Mouse (Mus musculus) CH12.LX (cell line): ENCODE measurements at regions not wholly inside any gene's neighbourhood (a gene's known extent, or its start where the extent isn't known, plus 50 kb on each side); places are given as distances from the start of the nearest gene placed in this dataset.

ENCODE experiments used
- DNase-seq: peaks from one replicate; pipeline ENCODE4 v3.0.0-alpha.2; 2013; ENCODE audit errors: extremely low read depth
- H3K27ac ChIP-seq: 2 replicates; pipeline ENCODE4 v1.5.1; 2012; ENCODE audit warnings: low read depth, mild to moderate bottlenecking, control low read depth, moderate library complexity; ENCODE audit not compliant: insufficient read depth
- H3K27me3 ChIP-seq: replicated peaks from 2 replicates; pipeline ENCODE3; 2012; ENCODE audit warnings: inconsistent platforms
- H3K36me3 ChIP-seq, 2 experiments: replicated peaks in 1 of 2; 2 replicates each; pipeline versions ENCODE3 to v1.6.1; 2012; ENCODE audit warnings: inconsistent platforms in 1 of 2, low read length in 1 of 2, mild to moderate bottlenecking in 1 of 2, mixed read lengths in 1 of 2, moderate library complexity in 1 of 2; ENCODE audit not compliant: control insufficient read depth in 1 of 2, insufficient read depth in 1 of 2
- H3K4me1 ChIP-seq, 2 experiments: 2 replicates each; pipeline ENCODE4 v1.6.1; 2012; ENCODE audit warnings: inconsistent platforms in 1 of 2, moderate library complexity in 1 of 2; ENCODE audit not compliant: insufficient read depth in 2 of 2, control insufficient read depth in 1 of 2
- H3K4me2 ChIP-seq: 2 replicates; pipeline ENCODE4 v1.6.1; 2012; ENCODE audit warnings: low read depth, mild to moderate bottlenecking, control low read depth; ENCODE audit not compliant: poor library complexity, insufficient read depth, severe bottlenecking
- H3K4me3 ChIP-seq, 3 experiments: fragments of 150-350 bp in 1 of 3; sonication (generic) in 1 of 3; replicated peaks in 1 of 3; 2 replicates each; pipeline versions ENCODE3 to v1.5.1; 2011 to 2012; ENCODE audit warnings: low read depth in 2 of 3, low read length in 2 of 3, mild to moderate bottlenecking in 2 of 3, moderate library complexity in 2 of 3, control low read depth in 1 of 3, improper control_type of control experiment in 1 of 3, inconsistent platforms in 1 of 3, mixed read lengths in 1 of 3; ENCODE audit not compliant: poor library complexity in 1 of 3
- H3K79me2 ChIP-seq: replicated peaks from 2 replicates; pipeline ENCODE4 v1.6.1; 2012; ENCODE audit warnings: mild to moderate bottlenecking, moderate library complexity; ENCODE audit not compliant: control insufficient read depth, poor library complexity, insufficient read depth, severe bottlenecking; ENCODE audit errors: extremely low read depth
- H3K9ac ChIP-seq: 2 replicates; pipeline ENCODE4 v1.6.1; 2012; ENCODE audit warnings: low read depth, mild to moderate bottlenecking, control low read depth, moderate library complexity; ENCODE audit not compliant: insufficient read depth
- H3K9me3 ChIP-seq: replicated peaks from 2 replicates; pipeline ENCODE3; 2012; ENCODE audit warnings: low read length, inconsistent platforms, mixed read lengths
- BHLHE40 ChIP-seq: IDR thresholded peaks from 2 replicates; pipeline ENCODE4 v1.6.1; 2011; ENCODE audit warnings: mild to moderate bottlenecking, low read depth, low read length, improper control_type of control experiment
- CHD1 ChIP-seq: IDR thresholded peaks from 2 replicates; pipeline ENCODE4 v1.6.1; 2012; ENCODE audit warnings: low read depth, low read length, improper control_type of control experiment, inconsistent platforms
- EP300 ChIP-seq: IDR thresholded peaks from 2 replicates; pipeline ENCODE4 v1.6.1; 2011; ENCODE audit warnings: low read length, improper control_type of control experiment
- ETS1 ChIP-seq: conservative IDR thresholded peaks from 2 replicates; pipeline ENCODE4 v1.6.1; 2012; ENCODE audit warnings: low read depth, mild to moderate bottlenecking, inconsistent platforms, low read length, improper control_type of control experiment, moderate library complexity
- GABPA ChIP-seq: IDR thresholded peaks from 2 replicates; pipeline ENCODE4 v1.6.1; 2012; ENCODE audit warnings: low read depth, low read length, improper control_type of control experiment, inconsistent platforms; ENCODE audit not compliant: insufficient replicate concordance
- HCFC1 ChIP-seq: IDR thresholded peaks from 2 replicates; pipeline ENCODE4 v1.6.1; 2012; ENCODE audit warnings: low read depth, mild to moderate bottlenecking, inconsistent platforms, low read length, improper control_type of control experiment
- IRF4 ChIP-seq: IDR thresholded peaks from 2 replicates; pipeline ENCODE4 v1.6.1; 2014; ENCODE audit warnings: low read depth, mild to moderate bottlenecking, inconsistent platforms, low read length, improper control_type of control experiment
- JUN ChIP-seq: IDR thresholded peaks from 2 replicates; pipeline ENCODE4 v1.6.1; 2011; ENCODE audit warnings: low read depth, mild to moderate bottlenecking, low read length, improper control_type of control experiment, moderate library complexity; ENCODE audit not compliant: insufficient read depth
- MAFK ChIP-seq: IDR thresholded peaks from 2 replicates; pipeline ENCODE4 v1.6.1; 2011; ENCODE audit warnings: low read length, improper control_type of control experiment; ENCODE audit not compliant: insufficient replicate concordance
- MAX ChIP-seq: IDR thresholded peaks from 2 replicates; pipeline ENCODE4 v1.6.1; 2011; ENCODE audit warnings: low read length, improper control_type of control experiment
- MAZ ChIP-seq: IDR thresholded peaks from 2 replicates; pipeline ENCODE4 v1.6.1; 2012; ENCODE audit warnings: low read depth, mild to moderate bottlenecking, inconsistent platforms, low read length, improper control_type of control experiment, moderate library complexity
- MEF2A ChIP-seq: IDR thresholded peaks from 2 replicates; pipeline ENCODE4 v1.6.1; 2014; ENCODE audit warnings: low read depth, mild to moderate bottlenecking, inconsistent platforms, low read length, improper control_type of control experiment, borderline replicate concordance
- MYC ChIP-seq: IDR thresholded peaks from 2 replicates; pipeline ENCODE4 v1.6.1; 2011; ENCODE audit warnings: low read depth, mild to moderate bottlenecking, improper control_type of control experiment, low read length
- NELFE ChIP-seq: IDR thresholded peaks from 2 replicates; pipeline ENCODE4 v1.6.1; 2011; ENCODE audit warnings: low read depth, low read length, improper control_type of control experiment
- POLR2A ChIP-seq: IDR thresholded peaks from 2 replicates; pipeline ENCODE4 v1.6.1; 2011; ENCODE audit warnings: low read depth, mild to moderate bottlenecking, improper control_type of control experiment, low read length
- POLR2AphosphoS2 ChIP-seq: IDR thresholded peaks from 2 replicates; pipeline ENCODE4 v1.6.1; 2011; ENCODE audit warnings: low read depth, low read length, improper control_type of control experiment
- RAD21 ChIP-seq: IDR thresholded peaks from 2 replicates; pipeline ENCODE4 v1.6.1; 2011; ENCODE audit warnings: low read depth, mild to moderate bottlenecking, low read length, improper control_type of control experiment, moderate library complexity
- RCOR1 ChIP-seq: conservative IDR thresholded peaks from 2 replicates; pipeline ENCODE4 v1.6.1; 2012; ENCODE audit warnings: low read depth, mild to moderate bottlenecking, inconsistent platforms, low read length, improper control_type of control experiment
- SIN3A ChIP-seq: IDR thresholded peaks from 2 replicates; pipeline ENCODE4 v1.6.1; 2012; ENCODE audit warnings: low read length, improper control_type of control experiment, inconsistent platforms
- SMC3 ChIP-seq: IDR thresholded peaks from 2 replicates; pipeline ENCODE4 v1.6.1; 2011; ENCODE audit warnings: low read depth, low read length, improper control_type of control experiment
- TBP ChIP-seq: conservative IDR thresholded peaks from 2 replicates; pipeline ENCODE4 v1.6.1; 2011; ENCODE audit warnings: low read depth, low read length, improper control_type of control experiment
- UBTF ChIP-seq: IDR thresholded peaks from 2 replicates; pipeline ENCODE4 v1.6.1; 2012; ENCODE audit warnings: low read depth, mild to moderate bottlenecking, inconsistent platforms, low read length, improper control_type of control experiment, moderate library complexity
- USF1 ChIP-seq: IDR thresholded peaks from 2 replicates; pipeline ENCODE4 v1.6.1; 2014; ENCODE audit warnings: low read depth, mild to moderate bottlenecking, inconsistent platforms, low read length, improper control_type of control experiment
- USF2 ChIP-seq: conservative IDR thresholded peaks from 2 replicates; pipeline ENCODE4 v1.6.1; 2011; ENCODE audit warnings: low read depth, low read length, improper control_type of control experiment
- ZKSCAN1 ChIP-seq: IDR thresholded peaks from 2 replicates; pipeline ENCODE4 v1.6.1; 2012; ENCODE audit warnings: low read depth, inconsistent platforms, low read length, improper control_type of control experiment, borderline replicate concordance
- ZNF384 ChIP-seq: IDR thresholded peaks from 2 replicates; pipeline ENCODE4 v1.6.1; 2012; ENCODE audit warnings: low read depth, low read length, improper control_type of control experiment, inconsistent platforms
- dilution Hi-C: fragments of 300-500 bp; cut with MboI; formaldehyde crosslinking; loops from 2 replicates; pipeline ENCODE4 v1.14.3; 2020; ENCODE audit warnings: low sequenced_read_pairs; ENCODE audit not compliant: extremely low pct_unique_long_range_greater_than_20kb, extremely low pct_ligation_motif_present
- in situ Hi-C: fragments of 300-500 bp; cut with MboI; formaldehyde crosslinking; loops from 3 replicates; pipeline ENCODE4 v1.14.3; 2019; ENCODE audit warnings: low sequenced_read_pairs, low pct_ligation_motif_present, low pct_unique_long_range_greater_than_20kb, mixed read lengths

DNA sequence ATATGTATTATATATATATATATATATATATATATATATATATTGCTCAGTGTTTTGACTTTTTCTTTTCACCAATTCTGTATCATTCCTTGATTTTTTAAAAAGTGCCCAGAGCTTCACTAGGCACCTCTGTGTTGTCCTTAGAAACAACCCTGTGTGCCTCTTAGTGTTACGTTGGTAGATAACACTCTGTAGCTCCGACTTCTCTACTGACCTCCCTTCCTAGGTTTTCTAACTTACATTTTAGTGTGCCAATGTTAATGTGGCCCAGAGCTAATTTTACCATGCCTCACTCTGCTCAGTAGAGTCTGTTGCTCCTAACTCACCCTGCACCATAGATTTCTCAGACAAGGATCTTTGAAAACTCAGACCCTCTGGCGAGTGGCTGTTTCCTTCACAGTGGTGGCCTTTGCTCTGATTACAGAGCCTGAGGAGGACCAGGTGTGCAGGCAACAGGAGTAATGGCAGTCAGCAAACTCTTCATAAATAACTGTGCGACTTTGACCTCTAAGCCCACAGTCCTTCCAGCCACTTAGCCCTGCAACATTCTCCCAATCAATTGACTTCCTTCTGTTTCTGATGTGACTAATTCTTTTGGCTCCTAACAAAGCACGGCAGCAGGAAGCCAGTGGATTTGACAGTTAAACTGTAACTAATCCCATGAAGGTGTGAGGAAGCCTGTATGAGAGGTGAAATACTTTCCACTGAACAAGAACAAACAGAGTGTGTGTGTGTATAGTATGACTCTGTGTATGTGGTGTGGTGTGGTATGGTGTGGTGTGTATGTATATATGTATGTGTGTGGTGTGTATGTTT, 53.6 kb upstream of the Actr3 start:
- DNase-seq, result no peak
- H3K9me3 ChIP-seq, result peaks cover 4% of the 10 kb centered on the region
- dilution Hi-C loops, result no loop called here
- H3K36me3 ChIP-seq, result no peaks in the 10 kb centered on the region
- H3K79me2 ChIP-seq, result no peaks in the 10 kb centered on the region
- H3K4me2 ChIP-seq, result no peak overlapping the region
- TF ChIP-seq GABPA, result no peak
- no peak for TF ChIP-seq EP300
- TF ChIP-seq MEF2A, result no peak
- no peak for TF ChIP-seq MYC
- no peak for TF ChIP-seq USF2
- TF ChIP-seq NELFE, result no peak
- TF ChIP-seq, all 38 proteins: peak for 0
- no peaks in the 10 kb centered on the region for H3K4me1 ChIP-seq
- no peak overlapping the region for H3K9ac ChIP-seq
- H3K27ac ChIP-seq, result no peak overlapping the region
- in situ Hi-C loops, result no loop called here
- no peak overlapping the region for H3K4me3 ChIP-seq
- no peaks in the 10 kb centered on the region for H3K27me3 ChIP-seq

DNA sequence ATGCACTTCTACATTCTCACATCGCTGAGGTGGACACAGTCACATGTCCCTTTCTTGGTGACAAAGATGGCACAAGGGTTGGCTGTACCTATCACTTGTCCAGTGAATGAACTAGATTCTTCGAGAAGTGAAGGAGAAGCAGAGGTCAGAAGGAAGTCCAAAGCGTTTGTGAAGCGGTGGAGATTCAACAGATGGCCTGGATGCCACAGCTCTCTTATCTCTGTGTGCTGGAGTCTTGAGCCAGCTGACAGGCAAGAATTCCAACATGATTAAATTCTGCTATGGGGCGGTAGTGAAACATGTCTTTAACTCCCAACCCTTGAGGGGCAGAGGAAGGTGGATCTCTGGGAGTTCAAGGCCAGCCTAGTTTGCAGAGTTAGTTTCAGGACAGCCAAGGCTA, 55.5 kb upstream of the Actr3 start:
- Histone ChIP-seq H3K4me2 (no peak overlapping the region), H3K4me1 (no peaks in the 10 kb centered on the region), H3K79me2 (no peaks in the 10 kb centered on the region), H3K27me3 (no peaks in the 10 kb centered on the region), H3K9ac (no peak overlapping the region), H3K36me3 (no peaks in the 10 kb centered on the region), H3K27ac (no peak overlapping the region), H3K4me3 (no peak overlapping the region), H3K9me3 (peaks cover 4% of the 10 kb centered on the region)
- TF ChIP-seq MAX (no peak), ZKSCAN1 (no peak), ZNF384 (no peak), SIN3A (no peak), RAD21 (no peak), ETS1 (no peak), NELFE (no peak), CHD1 (no peak), POLR2A (no peak)
- no peak for DNase-seq
- dilution Hi-C loops (no loop called here), in situ Hi-C loops (no loop called here)

DNA sequence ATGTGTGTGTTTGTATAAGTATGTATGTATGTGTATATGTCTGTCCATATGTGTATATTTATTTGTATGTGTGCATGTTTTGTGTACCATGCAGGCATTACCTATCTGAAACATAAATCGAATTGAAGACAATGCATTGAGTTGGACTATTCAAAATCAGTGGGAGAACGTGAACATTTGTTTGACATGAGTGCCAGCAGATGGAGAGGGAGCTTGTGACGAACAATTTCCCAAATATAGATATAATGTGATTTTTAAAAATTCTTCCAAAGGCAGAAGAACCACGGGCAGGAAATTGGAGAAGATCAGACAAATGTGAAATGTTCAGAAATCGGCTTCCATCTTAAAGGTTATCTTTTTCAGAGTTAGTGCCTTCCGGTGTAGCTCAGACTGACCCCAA, 59.1 kb upstream of the Actr3 start:
- Histone ChIP-seq H3K9ac (no peak overlapping the region), H3K27ac (no peak overlapping the region), H3K4me3 (no peak overlapping the region), H3K27me3 (no peaks in the 10 kb centered on the region), H3K79me2 (no peaks in the 10 kb centered on the region), H3K9me3 (peaks cover 4% of the 10 kb centered on the region), H3K4me2 (no peak overlapping the region), H3K4me1 (no peaks in the 10 kb centered on the region), H3K36me3 (no peaks in the 10 kb centered on the region)
- dilution Hi-C loops (no loop called here), in situ Hi-C loops (no loop called here)
- no peak for DNase-seq
- no peak for TF ChIP-seq HCFC1
- TF ChIP-seq RCOR1, result no peak
- no peak for TF ChIP-seq MAFK
- TF ChIP-seq JUN, result no peak
- no peak for TF ChIP-seq TBP
- no peak for TF ChIP-seq MAZ
- TF ChIP-seq UBTF, result no peak
- TF ChIP-seq MYC, result no peak
- TF ChIP-seq BHLHE40, result no peak
- no peak for TF ChIP-seq IRF4
- TF ChIP-seq USF1, result no peak
- TF ChIP-seq ZKSCAN1, result no peak
- TF ChIP-seq SIN3A, result no peak
- no peak for TF ChIP-seq POLR2AphosphoS2
- no peak for TF ChIP-seq SMC3
